Mouse (Mus musculus) testis, postnatal 10 days (tissue): Measurements from ENCODE around the gene Ehhadh.
"Not testable (repeated sequence)": the region's sequence is repeated elsewhere in the genome, so short reads cannot be mapped to it uniquely, and the experiment has no call there.

Source experiments
- DNase-seq: peaks from one replicate; pipeline ENCODE4 v3.0.0; 2021; ENCODE audit warnings: low spot score

The Ehhadh gene

GRCm38 (mm10) chr16:21793875-21794696 lies 6.5 kb upstream of the Ehhadh start, which contains the start of gene Map3k13:
TSS of gene Map3k13 (plus strand) at chr16:21794346.
- DNase-seq, result peak; percentile 96

GRCm38 (mm10) chr16:21793080-21793810 lies 5.6 kb upstream of the Ehhadh start:
- DNase-seq, result not testable (repeated sequence)

- no peak for DNase-seq
These were observed 4.2 kb upstream of the Ehhadh start for GRCm38 (mm10) chr16:21791779-21792178.

- no peak for DNase-seq
These were observed 2.9 kb upstream of the Ehhadh start for GRCm38 (mm10) chr16:21790469-21790868.

GRCm38 (mm10) chr16:21789180-21789579 lies 1.6 kb upstream of the Ehhadh start:
- no peak for DNase-seq

GRCm38 (mm10) chr16:21788581-21788980 lies 974 bp upstream of the Ehhadh start:
- DNase-seq, result no peak

GRCm38 (mm10) chr16:21786317-21786716 lies 1.3 kb downstream of the Ehhadh start:
- DNase-seq, result no peak

- DNase-seq, result no peak
These were observed 2.6 kb downstream of the Ehhadh start for GRCm38 (mm10) chr16:21785000-21785399.

GRCm38 (mm10) chr16:21782807-21783206 lies 4.8 kb downstream of the Ehhadh start:
- DNase-seq, result no peak

- no peak for DNase-seq
These were observed 5.7 kb downstream of the Ehhadh start for GRCm38 (mm10) chr16:21781895-21782294.

GRCm38 (mm10) chr16:21781277-21781676 lies 6.3 kb downstream of the Ehhadh start:
- DNase-seq, result no peak

- no peak for DNase-seq
These were observed 8.5 kb downstream of the Ehhadh start for GRCm38 (mm10) chr16:21779149-21779548.

GRCm38 (mm10) chr16:21778293-21778866 lies 9.2 kb downstream of the Ehhadh start:
- peak; percentile 56 for DNase-seq

- DNase-seq, result no peak
These were observed 12.9 kb downstream of the Ehhadh start for GRCm38 (mm10) chr16:21774725-21775124.

GRCm38 (mm10) chr16:21769667-21770066 lies 17.9 kb downstream of the Ehhadh start:
- DNase-seq, result no peak

- DNase-seq, result no peak
These were observed 19.4 kb downstream of the Ehhadh start for GRCm38 (mm10) chr16:21768255-21768654.

- DNase-seq, result no peak
These were observed 29.2 kb downstream of the Ehhadh start for GRCm38 (mm10) chr16:21758447-21758846.

GRCm38 (mm10) chr16:21743401-21743800 lies 44.2 kb downstream of the Ehhadh start:
- DNase-seq, result no peak

- DNase-seq, result no peak
These were observed 44.7 kb downstream of the Ehhadh start for GRCm38 (mm10) chr16:21742898-21743297.

GRCm38 (mm10) chr16:21742191-21742870 lies 45.3 kb downstream of the Ehhadh start:
- no peak for DNase-seq

- no peak for DNase-seq
These were observed 46.1 kb downstream of the Ehhadh start for GRCm38 (mm10) chr16:21741542-21741941.

- DNase-seq, result no peak
These were observed 52.0 kb downstream of the Ehhadh start for GRCm38 (mm10) chr16:21735638-21736037.
